20 mouse cellular contexts compared by ENCODE assay signal in the genomic region with DNA sequence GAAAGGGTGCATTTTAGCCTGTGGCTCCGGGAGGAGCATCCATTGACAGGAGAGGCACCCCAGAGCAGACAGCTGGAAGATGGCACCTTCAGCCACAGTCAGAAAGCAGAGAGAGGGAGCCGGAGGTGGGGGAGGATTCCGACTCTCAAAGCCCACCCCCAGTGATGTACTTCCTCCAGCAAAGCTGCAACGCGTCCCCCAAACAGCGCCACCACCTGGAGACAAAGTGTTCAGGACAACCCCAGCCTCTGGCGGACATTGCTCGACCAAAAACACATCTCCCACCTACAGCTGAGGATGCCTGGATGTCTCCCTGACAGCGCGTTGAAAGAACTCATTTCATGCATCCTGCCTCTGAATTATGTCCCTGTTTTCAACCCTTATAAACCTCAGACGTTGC. TPM values are rescaled to one million over a fixed set of nuclear protein-coding genes. Genes with fewer than 3 reads are reported as not detected.
DNase-seq lines count a peak whose midpoint lies in the region; ATAC-seq and TF ChIP-seq lines count a peak whose summit lies in the region.
"Had no signal": no experiment of that assay in that cellular context is flagged by ENCODE, and none has a peak within 500 bp of the region (broad histone marks: within the 10 kb centered on the region; RNA-seq: fewer than 3 reads in every experiment).

No protein-coding gene starts in this region.

- 52% methylated on average over 11 of the region's 11 CpGs for WGBS in hindbrain, embryonic 10.5 days
- 45% methylated on average over 11 of the region's 11 CpGs for WGBS in hindbrain, embryonic 13.5 days
- WGBS in midbrain, postnatal 0 days, result 44% methylated on average over 11 of the region's 11 CpGs
- WGBS in midbrain, embryonic 16.5 days, result 55% methylated on average over 11 of the region's 11 CpGs
- 45% methylated on average over 11 of the region's 11 CpGs for WGBS in neural tube, embryonic 15.5 days

- H3K27me3 ChIP-seq in hindbrain, embryonic 10.5 days (ENCODE audit: insufficient read depth, poor library complexity, severe bottlenecking), result no peaks in the 10 kb centered on the region
- no peaks in the 10 kb centered on the region for H3K27me3 ChIP-seq in hindbrain, embryonic 13.5 days
- no peaks in the 10 kb centered on the region for H3K27me3 ChIP-seq in midbrain, postnatal 0 days (ENCODE audit: insufficient read depth, low read length)
- H3K27me3 ChIP-seq in midbrain, embryonic 16.5 days (ENCODE audit: control insufficient read depth, insufficient read depth, low read depth, low read length), result no peaks in the 10 kb centered on the region
- no peaks in the 10 kb centered on the region for H3K27me3 ChIP-seq in neural tube, embryonic 15.5 days (replicated peaks)
- H3K27me3 ChIP-seq: embryonic facial prominence, embryonic 13.5 days; heart, embryonic 12.5 days had no signal

- H3K36me3 ChIP-seq in hindbrain, embryonic 10.5 days, result no peaks in the 10 kb centered on the region
- H3K36me3 ChIP-seq in hindbrain, embryonic 13.5 days, result no peaks in the 10 kb centered on the region
- H3K36me3 ChIP-seq in midbrain, postnatal 0 days (ENCODE audit: insufficient read depth, low read length), result no peaks in the 10 kb centered on the region
- H3K36me3 ChIP-seq in midbrain, embryonic 16.5 days (ENCODE audit: control insufficient read depth, insufficient read depth, low read length), result no peaks in the 10 kb centered on the region
- H3K36me3 ChIP-seq in neural tube, embryonic 15.5 days, result no peaks in the 10 kb centered on the region
- H3K36me3 ChIP-seq: embryonic facial prominence, embryonic 13.5 days; heart, embryonic 12.5 days had no signal

- no peak overlapping the region for H3K9ac ChIP-seq in hindbrain, embryonic 13.5 days
- H3K9ac ChIP-seq in midbrain, postnatal 0 days (replicated peaks; ENCODE audit: low read length, poor library complexity, severe bottlenecking), result no peak overlapping the region
- no peak overlapping the region for H3K9ac ChIP-seq in midbrain, embryonic 16.5 days (ENCODE audit: low read depth, low read length)
- H3K9ac ChIP-seq in neural tube, embryonic 15.5 days (replicated peaks), result no peak overlapping the region
- H3K9ac ChIP-seq: embryonic facial prominence, embryonic 13.5 days; heart, embryonic 12.5 days had no signal

- DNase-seq in hindbrain, embryonic 10.5 days (ENCODE audit: low spot score), result no peak
- DNase-seq in midbrain, postnatal 0 days (ENCODE audit: low spot score), result peak; percentile 45
- DNase-seq in R1 (ENCODE audit: low read depth, low spot score), result peak; percentile 88
- no peak for DNase-seq in layer of hippocampus, adult 18-20 months (ENCODE audit: low spot score in 2 of 2)
- DNase-seq in frontal cortex, postnatal 36 days (ENCODE audit: low spot score in 2 of 2), result no peak
- DNase-seq: adrenal gland, postnatal 36 days; cerebellum, adult 9-10 months; layer of hippocampus, postnatal 36 days; left cerebral cortex, postnatal 4 days; right cerebral cortex, adult 18-20 months had no signal

- ATAC-seq in hindbrain, embryonic 13.5 days (ENCODE audit: low FRiP score), result no peak
- ATAC-seq in midbrain, postnatal 0 days (ENCODE audit: low FRiP score), result no peak
- ATAC-seq in midbrain, embryonic 16.5 days, result no peak
- peak; percentile 37; the same call in 1 of the 2 replicates for ATAC-seq in neural tube, embryonic 15.5 days (ENCODE audit: low FRiP score)
- ATAC-seq: lung, postnatal 0 days had no signal

- no peak overlapping the region for H3K4me3 ChIP-seq in hindbrain, embryonic 10.5 days
- H3K4me3 ChIP-seq in hindbrain, embryonic 13.5 days, result no peak overlapping the region
- no peak overlapping the region for H3K4me3 ChIP-seq in midbrain, postnatal 0 days (ENCODE audit: low read depth, low read length)
- no peak overlapping the region for H3K4me3 ChIP-seq in midbrain, embryonic 16.5 days (ENCODE audit: low read depth, low read length)
- no peak overlapping the region for H3K4me3 ChIP-seq in neural tube, embryonic 15.5 days (replicated peaks)
- H3K4me3 ChIP-seq: embryonic facial prominence, embryonic 13.5 days; heart, embryonic 12.5 days had no signal

- peak overlapping the region; percentile 62; the same call in 1 of the 2 replicates for H3K27ac ChIP-seq in hindbrain, embryonic 10.5 days
- H3K27ac ChIP-seq in hindbrain, embryonic 13.5 days, result no peak overlapping the region
- H3K27ac ChIP-seq in midbrain, postnatal 0 days (ENCODE audit: low read depth, low read length), result no peak overlapping the region
- H3K27ac ChIP-seq in midbrain, embryonic 16.5 days (ENCODE audit: low read length), result no peak overlapping the region
- H3K27ac ChIP-seq in neural tube, embryonic 15.5 days (replicated peaks), result peak overlapping the region; percentile 18; the same call in 1 of the 2 replicates
- H3K27ac ChIP-seq: embryonic facial prominence, embryonic 13.5 days had no signal

- TF ChIP-seq CTCF in midbrain, postnatal 0 days (IDR thresholded peaks at IDR 0.05), result peak; percentile 68

- H3K4me2 ChIP-seq in hindbrain, embryonic 13.5 days, result no peak overlapping the region
- no peak overlapping the region for H3K4me2 ChIP-seq in midbrain, postnatal 0 days (ENCODE audit: low read depth, low read length, poor library complexity, severe bottlenecking)
- H3K4me2 ChIP-seq in midbrain, embryonic 16.5 days (ENCODE audit: low read length), result no peak overlapping the region
- 0 out of 2 replicates have a peak overlapping the region, but pooled peaks have one; percentile 14 for H3K4me2 ChIP-seq in neural tube, embryonic 15.5 days
- H3K4me2 ChIP-seq: embryonic facial prominence, embryonic 13.5 days; heart, embryonic 12.5 days had no signal

- peaks cover 22% of the 10 kb centered on the region for H3K4me1 ChIP-seq in hindbrain, embryonic 10.5 days (replicated peaks)
- H3K4me1 ChIP-seq in hindbrain, embryonic 13.5 days (replicated peaks), result peaks cover 17% of the 10 kb centered on the region
- H3K4me1 ChIP-seq in midbrain, postnatal 0 days (ENCODE audit: insufficient read depth, low read length), result no peaks in the 10 kb centered on the region
- no peaks in the 10 kb centered on the region for H3K4me1 ChIP-seq in midbrain, embryonic 16.5 days (ENCODE audit: control insufficient read depth, insufficient read depth, low read length)
- no peaks in the 10 kb centered on the region for H3K4me1 ChIP-seq in neural tube, embryonic 15.5 days

- peaks cover 9% of the 10 kb centered on the region for H3K9me3 ChIP-seq in hindbrain, embryonic 10.5 days
- no peaks in the 10 kb centered on the region for H3K9me3 ChIP-seq in hindbrain, embryonic 13.5 days
- H3K9me3 ChIP-seq in midbrain, postnatal 0 days (ENCODE audit: low read length), result no peaks in the 10 kb centered on the region
- H3K9me3 ChIP-seq in midbrain, embryonic 16.5 days (replicated peaks; ENCODE audit: control insufficient read depth, low read length, poor library complexity, severe bottlenecking), result no peaks in the 10 kb centered on the region
- H3K9me3 ChIP-seq in neural tube, embryonic 15.5 days (replicated peaks), result no peaks in the 10 kb centered on the region

RNA-seq across cellular contexts. Expression of gene Katnal1, which starts 13.8 kb away (rescaled TPM):
- polyA plus RNA-seq in hindbrain, embryonic 10.5 days (2016; fragmentation: Nextera tagmentation; extraction: Ambion mirVana), result 22.4 and 23.6 TPM in 2 replicates
- 33.4 and 34.4 TPM in 2 replicates for polyA plus RNA-seq in hindbrain, embryonic 13.5 days (2015; fragmentation: Nextera tagmentation; extraction: Ambion mirVana)
- 38.0 and 51.1 TPM in 2 replicates for total RNA-seq in midbrain, postnatal 0 days (2014; rRNA removed)
- 23.6 and 31.4 TPM in 2 replicates for polyA plus RNA-seq in midbrain, postnatal 0 days (2015; fragmentation: Nextera tagmentation; extraction: Ambion mirVana)
- polyA plus RNA-seq in midbrain, embryonic 16.5 days (2015; fragmentation: Nextera tagmentation; extraction: Ambion mirVana), result 40.2 and 40.7 TPM in 2 replicates
- polyA plus RNA-seq in neural tube, embryonic 15.5 days (2015; fragmentation: Nextera tagmentation; extraction: Ambion mirVana), result 33.0 and 35.1 TPM in 2 replicates
- 10 to 100 TPM; 62.6 to 65.4 TPM for total RNA-seq in layer of hippocampus, adult 18-20 months (2021)

RNA-seq across cellular contexts. Expression of gene Gm42791, which starts 52.0 kb away (rescaled TPM):
- 1.6 and 3.8 TPM in 2 replicates for polyA plus RNA-seq in hindbrain, embryonic 10.5 days (2016; fragmentation: Nextera tagmentation; extraction: Ambion mirVana)
- polyA plus RNA-seq in hindbrain, embryonic 13.5 days (2015; fragmentation: Nextera tagmentation; extraction: Ambion mirVana), result 5.4 and 6.6 TPM in 2 replicates
- not detected in 2 replicates for total RNA-seq in midbrain, postnatal 0 days (2014; rRNA removed)
- 2.1 and 3.1 TPM in 2 replicates for polyA plus RNA-seq in midbrain, postnatal 0 days (2015; fragmentation: Nextera tagmentation; extraction: Ambion mirVana)
- polyA plus RNA-seq in midbrain, embryonic 16.5 days (2015; fragmentation: Nextera tagmentation; extraction: Ambion mirVana), result 5.7 and 6.7 TPM in 2 replicates
- polyA plus RNA-seq in neural tube, embryonic 15.5 days (2015; fragmentation: Nextera tagmentation; extraction: Ambion mirVana), result 3.4 and 5.4 TPM in 2 replicates
- total RNA-seq in layer of hippocampus, adult 18-20 months (2021), result 10 to 100 TPM; 32.0 to 32.9 TPM
- total RNA-seq: liver, adult 2 months; megakaryocyte progenitor cell, adult 5-6 weeks; monocyte, adult 5-6 weeks had no signal
- polyA plus RNA-seq: heart, embryonic 12.5 days; large intestine, adult 2 months; liver, adult 2 months had no signal

Comparison
In these comparisons a context has a peak if more than half of its experiments do, and no peak if none do; other contexts are left out.
1. H3K27ac ChIP-seq: peak in hindbrain, embryonic 10.5 days (single experiment) and neural tube, embryonic 15.5 days (single experiment); none in hindbrain, embryonic 13.5 days (single experiment), midbrain, postnatal 0 days (single experiment) and midbrain, embryonic 16.5 days (single experiment).
2. DNase-seq: peak in midbrain, postnatal 0 days (single experiment) and R1 (single experiment); none in hindbrain, embryonic 10.5 days (single experiment), layer of hippocampus, adult 18-20 months (0 of 2) and frontal cortex, postnatal 36 days (0 of 2).